Mouse (Mus musculus): ENCODE data around the gene Pikfyve.

GRCm38 (mm10) chr1:65173716-65174115 lies 12.8 kb upstream of the Pikfyve start:
- peak; percentile 73 for TF ChIP-seq EP300 (IDR thresholded peaks at IDR 0.05; ENCODE audit: low read depth)
- TF ChIP-seq CTCF (IDR thresholded peaks at IDR 0.05; ENCODE audit: low read depth): no peak
